Mouse (Mus musculus) spleen, postnatal 10 days (tissue): ENCODE results near the gene Hba-a2.
"Not testable (repeated sequence)": the region's sequence is repeated elsewhere in the genome, so short reads cannot be mapped to it uniquely, and the experiment has no call there.

Experiments
- DNase-seq, 2 experiments: peaks; one replicate each; pipeline ENCODE4 v3.0.0; 2021 to 2022; ENCODE audit warnings: low spot score in 2 of 2

Gene Hba-a2

DNA sequence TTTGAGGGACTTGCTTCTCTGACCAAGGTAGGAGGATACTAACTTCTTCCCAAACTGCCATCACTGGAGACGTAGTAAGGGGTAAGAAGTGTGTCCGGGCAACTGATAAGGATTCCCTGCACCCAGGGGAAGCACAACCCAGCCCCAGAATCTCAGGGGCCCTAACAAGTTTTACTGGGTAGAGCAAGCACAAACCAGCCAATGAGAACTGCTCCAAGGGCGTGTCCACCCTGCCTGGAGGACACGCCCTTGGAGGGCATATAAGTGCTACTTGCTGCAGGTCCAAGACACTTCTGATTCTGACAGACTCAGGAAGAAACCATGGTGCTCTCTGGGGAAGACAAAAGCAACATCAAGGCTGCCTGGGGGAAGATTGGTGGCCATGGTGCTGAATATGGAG, at the start of gene Hba-a2:
Hba-a2 (plus strand) TSS at position 287 of the 400 bp plus-strand sequence.
- DNase-seq: not testable (repeated sequence)

DNA sequence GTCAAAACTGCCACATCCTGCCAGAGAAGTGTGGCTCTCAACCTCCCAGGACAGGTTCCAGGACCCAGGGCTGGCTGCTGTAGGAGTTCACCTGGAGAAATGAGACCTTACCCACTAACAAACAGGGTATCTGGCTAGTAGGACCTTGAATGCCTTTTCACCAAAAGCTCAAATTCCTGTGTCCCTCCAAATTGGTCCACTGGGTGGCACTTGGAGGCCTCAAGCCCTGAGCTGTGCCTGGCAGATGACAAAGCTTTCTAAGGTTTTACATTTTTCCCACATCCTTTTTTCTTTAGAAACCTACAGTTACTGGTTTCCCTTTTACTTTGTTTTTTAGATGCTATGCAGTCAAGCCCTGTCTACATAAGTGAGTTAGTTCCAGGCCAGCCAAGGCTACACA, 49.2 kb upstream of the Hba-a2 start:
- DNase-seq: peak; percentile 65 to 77

DNA sequence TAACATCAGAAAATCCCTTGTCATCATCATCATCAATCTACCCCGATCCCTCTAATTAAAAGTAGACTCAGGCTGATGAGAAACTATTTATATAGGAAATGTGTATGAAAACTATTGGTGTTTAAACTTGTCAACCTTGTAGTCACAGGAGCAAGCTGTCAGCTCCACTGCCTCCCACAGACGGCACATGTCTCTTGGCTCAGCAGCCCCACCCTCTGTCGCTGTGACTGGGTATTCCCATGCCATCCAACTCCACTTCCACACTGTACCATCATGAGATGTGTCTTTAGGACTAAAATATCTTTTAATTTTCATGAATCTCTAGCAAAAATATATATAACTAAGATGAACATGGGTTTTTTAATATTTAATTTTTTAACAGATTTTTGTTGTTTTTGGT, 47.9 kb upstream of the Hba-a2 start:
- DNase-seq: no peak

DNA sequence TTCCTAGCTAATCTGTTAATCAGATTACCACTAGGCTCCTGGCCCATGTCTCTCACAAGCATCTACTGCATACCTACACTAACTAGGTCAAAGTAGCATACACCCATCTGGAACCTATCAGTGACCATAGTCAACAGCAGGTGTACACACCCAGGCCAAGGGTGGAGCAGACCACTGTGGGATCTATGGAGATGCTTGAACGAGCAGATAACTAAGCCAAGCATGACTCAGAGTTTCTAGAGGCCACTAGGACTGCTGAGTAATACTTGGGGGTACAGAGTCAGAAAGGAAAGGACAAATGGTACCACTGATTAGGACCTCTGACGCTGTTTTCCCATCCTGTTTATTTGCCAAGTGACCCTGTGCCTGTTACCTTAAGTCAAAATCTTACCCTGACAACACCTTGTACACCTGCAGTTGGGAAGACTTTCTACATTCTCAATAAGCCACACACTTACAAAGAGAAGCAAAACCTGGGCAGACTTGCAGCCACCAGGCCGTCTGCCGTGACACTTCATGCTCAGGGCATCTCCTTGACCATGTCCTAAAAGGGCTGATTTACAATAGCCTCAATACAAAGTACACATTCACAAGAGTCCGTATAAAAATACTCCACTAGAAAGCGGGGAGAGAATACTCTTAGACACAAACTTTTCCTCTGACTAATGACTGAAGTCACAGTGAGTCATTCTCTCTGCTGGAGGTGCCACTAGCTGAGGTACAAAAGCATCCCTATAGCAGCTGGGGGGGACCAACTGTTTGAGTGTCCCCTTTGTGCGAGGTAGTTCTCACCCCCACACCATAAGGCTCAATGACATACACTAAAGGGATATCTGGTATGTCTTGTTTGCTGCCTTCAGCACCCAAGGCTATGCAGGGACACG, 45.2 kb upstream of the Hba-a2 start:
- peak in 1 of 2 experiments; percentile 75 for DNase-seq

DNA sequence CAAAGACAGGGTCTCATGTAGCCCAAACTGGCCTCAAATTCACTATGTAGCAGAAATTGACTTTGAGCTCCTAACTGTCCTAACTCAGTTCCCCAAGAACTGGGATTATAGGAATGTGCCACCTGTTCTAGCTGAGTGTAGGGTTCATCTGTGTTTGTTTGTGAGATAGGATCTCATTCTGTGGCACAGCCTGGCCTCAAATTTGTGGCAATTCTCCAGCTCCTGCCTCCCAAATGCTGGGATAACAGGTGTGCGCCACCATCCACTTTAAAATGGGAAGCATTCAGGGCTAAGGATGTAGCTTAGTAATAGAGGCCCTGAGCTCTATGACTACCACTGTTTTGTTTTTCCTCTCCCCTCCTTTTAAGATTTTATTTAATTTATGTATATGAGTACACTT, 43.2 kb upstream of the Hba-a2 start:
- DNase-seq: no peak

DNA sequence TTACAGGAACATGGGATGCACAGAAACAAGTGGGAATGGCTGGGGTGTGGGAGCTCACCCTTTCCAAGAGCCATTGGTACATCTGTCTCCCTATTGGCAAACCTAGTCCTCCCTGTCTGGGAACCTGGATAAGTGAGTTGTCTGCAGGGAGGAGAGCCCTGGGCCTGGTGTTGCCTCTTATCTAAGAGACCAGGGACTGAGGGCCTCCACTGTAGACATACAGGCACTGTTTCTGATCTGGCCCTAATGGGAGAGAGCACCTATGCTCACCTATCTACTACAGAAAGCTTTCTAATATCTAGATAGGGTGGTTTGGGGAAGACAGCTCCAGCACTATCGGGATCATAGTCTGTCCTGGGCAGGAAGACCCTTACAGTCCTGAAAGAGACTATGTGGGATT, 40.1 kb upstream of the Hba-a2 start:
- DNase-seq: peak; percentile 70 to 73

DNA sequence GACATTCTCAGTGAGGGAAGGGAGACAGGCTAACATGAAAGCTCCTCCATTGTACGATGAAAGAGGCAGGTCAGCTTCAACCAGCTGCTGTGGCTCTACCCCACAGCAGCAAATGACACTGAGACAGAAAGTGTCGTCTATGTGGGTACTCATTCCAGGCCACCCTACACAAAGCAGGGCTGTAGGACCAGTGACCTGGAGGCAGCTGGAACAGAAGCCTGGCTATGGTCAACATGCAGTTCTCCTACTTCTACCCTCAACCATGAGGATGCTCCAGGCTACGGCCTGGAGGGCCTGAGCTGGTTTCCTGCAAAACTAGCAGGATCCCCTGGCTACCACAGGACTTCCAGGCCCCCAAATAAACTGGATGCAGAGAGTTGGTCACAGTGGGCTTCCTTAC, 39.7 kb upstream of the Hba-a2 start:
- peak in 1 of 2 experiments; percentile 61 for DNase-seq

DNA sequence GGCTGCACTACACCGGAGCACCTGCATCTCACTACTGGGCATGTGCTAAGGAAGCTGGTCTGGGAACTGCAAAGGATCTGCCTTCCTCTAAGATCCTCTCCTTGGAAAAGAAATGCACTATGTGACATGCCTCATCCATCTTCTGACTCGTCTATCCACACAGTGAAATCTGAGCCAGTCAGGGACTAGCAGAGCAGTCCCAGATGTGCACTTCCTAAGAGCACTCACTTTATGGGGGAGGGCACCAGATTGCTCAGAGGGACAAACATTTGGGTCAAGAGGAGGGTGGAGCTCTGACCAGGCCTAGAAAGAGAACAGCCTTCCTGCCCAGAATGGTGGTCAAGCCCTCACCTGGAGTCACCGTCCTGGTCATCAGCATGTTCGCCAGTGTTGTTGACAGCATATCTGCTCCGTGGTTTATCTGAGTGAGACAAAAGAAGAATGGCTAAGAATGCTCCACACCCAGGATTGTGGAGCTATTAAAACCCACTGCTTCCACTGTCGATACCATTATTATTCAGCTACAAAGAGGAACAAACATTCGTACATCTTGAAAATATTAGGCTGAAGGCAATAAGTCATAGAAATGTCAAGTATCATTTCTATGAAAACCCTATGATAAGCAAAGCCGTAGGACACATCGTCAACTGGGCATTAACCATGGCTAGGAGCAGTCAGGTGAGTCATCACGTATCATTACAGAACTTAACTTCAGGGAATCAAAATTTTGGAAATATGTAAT, 33.4 kb upstream of the Hba-a2 start:
- DNase-seq: no peak

DNA sequence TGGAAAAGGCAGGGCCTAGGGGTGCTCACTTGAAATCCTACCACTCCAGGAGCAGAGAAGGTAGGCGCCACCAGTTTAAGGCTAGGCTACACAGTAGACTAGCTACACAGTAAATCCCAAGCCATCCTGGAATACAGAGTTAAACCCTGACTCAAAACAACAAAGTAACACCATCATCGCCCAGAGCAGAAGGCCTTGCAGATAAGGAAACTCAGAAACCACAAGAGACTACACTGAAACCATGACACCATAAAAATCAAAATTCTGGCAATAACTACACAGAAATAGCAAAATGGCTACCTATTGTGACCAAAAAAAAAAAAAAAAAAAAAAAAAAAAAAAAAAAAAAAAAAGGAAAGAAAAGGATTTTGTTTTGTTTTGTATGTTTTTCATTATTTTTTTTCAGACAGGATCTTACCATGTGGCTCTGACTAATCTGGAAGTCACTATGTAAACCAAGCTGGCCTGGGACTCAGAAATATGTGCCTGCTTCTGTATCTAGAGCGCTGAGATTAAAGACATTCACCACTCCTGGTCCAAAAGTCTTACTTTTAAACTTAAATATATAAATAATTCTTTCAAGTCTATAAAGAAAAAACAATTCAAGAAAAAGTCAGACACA, 31.1 kb upstream of the Hba-a2 start:
- DNase-seq: peak in 1 of 2 experiments; percentile 58

DNA sequence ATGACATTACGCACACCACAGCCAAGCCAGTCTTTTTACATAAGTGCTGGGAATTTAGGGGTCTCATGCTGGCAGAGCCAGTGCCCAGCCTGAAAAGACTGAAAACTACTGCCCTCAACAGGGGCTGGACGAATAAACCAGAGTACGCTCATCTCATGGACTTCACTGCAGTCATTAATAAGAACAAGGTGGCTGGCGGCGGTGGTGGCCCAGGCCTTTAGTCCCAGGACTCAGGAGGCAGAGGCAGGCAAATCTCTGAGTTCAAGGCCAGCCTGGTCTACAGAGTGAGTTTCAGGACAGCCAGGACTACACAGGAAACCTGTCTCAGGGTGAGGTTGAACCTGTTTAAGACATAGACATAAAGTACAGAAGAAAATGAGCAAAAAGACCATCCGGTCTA, 30.1 kb upstream of the Hba-a2 start:
- DNase-seq: peak in 1 of 2 experiments; percentile 46

DNA sequence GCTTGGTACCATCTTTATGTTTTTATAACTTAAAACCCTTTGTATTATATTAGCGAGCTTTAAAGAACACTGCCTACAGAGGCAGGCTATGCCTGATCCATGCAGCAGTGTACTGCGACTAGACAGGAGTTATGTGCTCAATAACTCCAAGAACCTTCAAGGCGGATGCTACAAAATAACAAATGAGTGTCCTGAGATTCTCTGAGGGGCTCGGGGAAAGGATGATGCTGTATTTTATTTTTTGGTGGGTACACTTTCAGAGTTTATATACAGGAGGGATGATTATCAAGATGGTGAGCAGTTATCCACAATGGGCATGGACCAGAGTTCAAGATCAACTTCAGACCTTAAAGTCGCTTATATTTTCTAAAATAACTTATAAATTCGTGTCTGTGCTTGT, 29.5 kb upstream of the Hba-a2 start:
- DNase-seq: no peak

DNA sequence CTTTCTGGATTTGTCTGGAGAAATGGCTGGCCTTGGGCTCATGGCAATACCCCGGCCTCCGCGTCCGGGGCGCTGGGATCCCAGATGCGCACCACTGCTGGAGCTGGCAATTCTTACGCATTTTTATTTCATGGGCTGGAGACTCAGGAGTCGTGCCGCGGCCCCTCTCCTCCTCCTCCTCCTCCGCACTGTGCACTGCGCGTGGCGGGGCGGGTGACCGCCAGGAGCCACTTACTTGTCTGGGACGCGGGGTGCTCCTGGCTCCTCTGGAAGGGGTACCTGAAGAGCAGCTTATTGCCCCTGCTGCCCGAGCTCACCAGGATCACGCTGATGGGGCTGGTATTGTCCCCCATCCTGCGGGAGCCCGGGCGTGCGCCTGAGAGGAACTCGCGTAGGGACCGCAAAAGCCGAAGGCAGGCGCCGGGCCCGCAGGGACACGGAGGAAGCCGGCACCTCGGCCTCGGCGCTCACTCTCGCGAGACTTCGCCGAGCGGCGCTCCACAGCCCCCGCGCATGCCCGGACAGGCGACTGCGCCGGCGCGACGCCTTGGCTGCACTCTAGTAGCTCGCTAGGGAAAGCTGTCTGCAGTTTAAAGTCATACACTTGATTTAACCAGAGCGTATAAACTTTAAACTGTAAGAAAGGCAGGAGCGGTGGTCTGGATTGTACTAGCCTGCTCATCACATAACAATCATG, 29.0 kb upstream of the Hba-a2 start, which contains the start of gene Nprl3:
Nprl3 (minus strand) TSS at position 520 of the 697 bp plus-strand sequence.
- peak; percentile 96 to 97 for DNase-seq

DNA sequence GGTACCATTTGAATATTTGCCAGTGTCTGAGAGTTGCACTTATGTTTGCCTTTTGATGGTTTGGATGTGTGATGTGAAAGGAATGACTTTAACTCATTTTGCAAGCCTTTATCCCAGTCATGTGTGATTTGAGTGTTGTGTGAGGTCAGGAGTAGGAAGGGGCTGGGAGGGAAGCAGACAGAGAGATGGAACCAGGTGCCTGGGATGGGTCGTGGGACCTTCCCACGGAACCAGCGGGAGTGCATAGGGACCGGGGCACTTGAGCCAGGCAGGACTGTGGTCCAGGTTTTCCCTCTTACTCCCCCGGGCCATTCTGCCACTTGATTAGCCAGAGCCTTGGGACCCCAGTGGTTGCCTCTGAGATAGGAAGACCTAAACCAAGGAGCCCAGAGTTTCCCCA, 28.3 kb upstream of the Hba-a2 start:
- peak in 1 of 2 experiments; percentile 49 for DNase-seq

DNA sequence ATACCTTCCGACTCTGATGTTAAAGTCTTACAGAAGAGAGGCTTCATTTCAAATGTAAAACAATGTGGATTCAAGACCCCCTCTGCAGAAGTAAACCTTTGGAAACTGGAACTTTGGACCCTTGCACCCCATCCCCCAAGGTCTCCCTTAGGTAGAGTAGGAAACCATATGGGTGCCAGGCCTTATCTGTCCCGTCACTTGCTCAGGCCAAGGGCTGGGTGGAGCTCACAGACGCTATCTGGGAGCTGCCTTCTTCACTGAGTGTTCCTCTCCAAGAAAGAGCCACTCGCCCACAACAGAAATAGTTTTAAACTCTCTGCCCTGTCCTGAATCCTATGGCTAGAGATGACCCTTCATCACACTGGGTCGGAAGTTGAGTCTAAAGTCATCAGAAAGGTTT, 27.3 kb upstream of the Hba-a2 start:
- peak in 1 of 2 experiments; percentile 81 for DNase-seq

DNA sequence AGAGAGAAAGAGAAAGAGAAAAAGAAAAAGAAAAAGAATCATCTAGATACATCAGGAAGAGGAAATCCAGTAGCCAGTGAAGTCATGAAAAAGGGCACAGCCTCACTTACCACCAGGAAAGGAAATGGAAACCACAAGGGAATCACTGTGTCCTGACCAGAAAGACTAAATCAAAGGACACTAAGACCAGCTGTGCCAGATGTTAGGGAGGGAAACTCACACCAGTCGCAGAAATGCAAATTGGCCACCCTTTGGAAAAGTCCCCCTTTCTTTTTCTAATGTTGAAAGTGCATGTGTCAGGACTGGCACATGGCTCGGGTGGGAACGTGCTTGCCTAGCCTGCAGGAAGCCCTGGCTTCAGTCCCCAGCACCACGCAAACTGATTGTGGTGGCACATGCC, 25.1 kb upstream of the Hba-a2 start:
- DNase-seq: no peak

DNA sequence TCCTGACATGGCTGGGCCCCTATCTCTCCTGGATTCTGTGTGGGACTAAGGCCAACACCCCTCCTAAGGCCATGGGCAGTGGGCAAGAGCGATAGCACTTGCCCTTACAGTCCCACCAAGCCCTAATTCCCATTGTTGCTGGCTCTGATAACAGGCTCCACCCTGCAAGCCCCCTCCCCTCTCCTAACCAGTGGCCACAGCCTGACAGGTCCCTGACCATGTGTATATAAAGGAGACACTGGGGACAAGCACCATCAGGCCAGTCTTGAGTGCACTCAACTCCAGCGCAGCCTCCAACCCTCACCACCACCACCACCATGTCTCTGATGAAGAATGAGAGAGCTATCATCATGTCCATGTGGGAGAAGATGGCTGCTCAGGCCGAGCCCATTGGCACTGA, 19.9 kb upstream of the Hba-a2 start, which contains the start of gene Hba-x:
Hba-x (plus strand) TSS at position 54 of the 400 bp plus-strand sequence.
- DNase-seq: no peak

DNA sequence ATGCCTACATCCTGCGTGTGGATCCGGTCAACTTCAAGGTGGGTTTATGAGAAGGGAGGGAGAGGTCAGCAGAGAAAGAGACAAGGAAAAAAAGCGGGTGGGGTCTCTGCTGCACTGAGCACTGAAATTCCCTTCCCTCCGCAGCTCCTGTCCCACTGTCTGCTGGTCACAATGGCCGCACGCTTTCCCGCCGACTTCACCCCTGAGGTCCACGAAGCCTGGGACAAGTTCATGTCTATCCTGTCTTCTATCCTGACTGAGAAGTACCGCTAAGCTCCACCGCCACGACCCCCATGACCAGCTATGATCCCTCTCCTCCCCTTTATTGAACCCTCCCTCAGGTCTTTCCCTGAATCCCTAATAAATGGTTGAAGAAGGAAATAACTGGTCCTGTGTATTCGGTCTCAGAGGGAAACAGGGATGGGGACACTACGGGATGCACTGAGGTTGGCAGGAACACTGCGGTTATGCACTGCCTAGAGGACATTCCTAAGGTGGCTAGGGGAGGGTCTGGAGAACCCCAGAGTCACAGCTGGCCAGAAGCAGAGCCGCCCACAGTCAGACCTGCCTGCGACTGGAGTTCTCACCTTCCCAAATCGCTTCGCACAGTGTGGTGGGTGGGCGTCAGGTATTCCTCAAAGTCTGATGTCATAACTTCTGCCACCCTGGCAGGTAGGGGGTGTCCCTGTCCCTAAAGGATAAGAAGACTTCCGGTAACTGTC, 18.4 kb upstream of the Hba-a2 start:
- DNase-seq: no peak

DNA sequence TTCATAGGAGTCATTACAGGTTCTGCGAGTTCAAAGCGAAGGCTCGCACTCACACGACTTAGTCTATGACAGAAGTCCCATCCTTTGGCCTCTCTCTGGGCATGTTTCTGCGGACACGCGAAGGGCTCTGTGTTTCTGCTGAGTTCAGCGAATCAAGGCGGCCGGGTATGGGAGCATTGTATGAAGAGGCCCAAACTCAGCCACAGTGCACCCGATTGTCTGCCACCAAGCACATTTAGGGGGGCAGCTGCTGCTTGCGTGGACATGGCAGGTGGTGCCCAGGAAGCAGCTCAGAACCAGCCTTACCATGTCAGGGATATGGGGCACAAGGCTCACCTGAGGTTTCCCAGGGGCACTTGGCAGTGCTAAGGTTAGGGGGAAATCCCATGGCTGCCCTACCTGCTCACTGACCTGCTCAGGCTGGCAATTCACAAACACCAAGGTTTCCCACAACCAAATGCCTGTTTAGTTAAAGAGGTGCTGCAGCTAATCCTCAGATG, 17.8 kb upstream of the Hba-a2 start:
- DNase-seq: no peak

DNA sequence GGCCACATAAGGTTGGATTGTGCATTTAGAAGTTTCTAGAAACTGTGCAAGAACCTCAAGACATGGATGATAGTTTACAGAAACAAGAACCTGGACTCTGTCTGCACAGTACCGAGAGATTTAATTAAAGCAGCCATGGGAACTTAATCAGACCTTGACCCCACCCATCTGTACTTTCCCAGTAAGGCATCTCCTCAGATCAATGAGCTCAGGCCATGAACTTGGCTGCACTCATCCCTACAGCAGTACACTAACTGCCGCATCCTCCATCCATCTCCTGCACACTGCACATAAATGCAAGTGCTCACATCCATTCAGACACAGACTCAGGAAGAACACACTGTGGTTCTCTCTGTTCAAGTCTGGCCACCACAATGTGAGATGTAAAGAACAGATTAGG, 15.6 kb upstream of the Hba-a2 start:
- peak in 1 of 2 experiments; percentile 36 for DNase-seq

DNA sequence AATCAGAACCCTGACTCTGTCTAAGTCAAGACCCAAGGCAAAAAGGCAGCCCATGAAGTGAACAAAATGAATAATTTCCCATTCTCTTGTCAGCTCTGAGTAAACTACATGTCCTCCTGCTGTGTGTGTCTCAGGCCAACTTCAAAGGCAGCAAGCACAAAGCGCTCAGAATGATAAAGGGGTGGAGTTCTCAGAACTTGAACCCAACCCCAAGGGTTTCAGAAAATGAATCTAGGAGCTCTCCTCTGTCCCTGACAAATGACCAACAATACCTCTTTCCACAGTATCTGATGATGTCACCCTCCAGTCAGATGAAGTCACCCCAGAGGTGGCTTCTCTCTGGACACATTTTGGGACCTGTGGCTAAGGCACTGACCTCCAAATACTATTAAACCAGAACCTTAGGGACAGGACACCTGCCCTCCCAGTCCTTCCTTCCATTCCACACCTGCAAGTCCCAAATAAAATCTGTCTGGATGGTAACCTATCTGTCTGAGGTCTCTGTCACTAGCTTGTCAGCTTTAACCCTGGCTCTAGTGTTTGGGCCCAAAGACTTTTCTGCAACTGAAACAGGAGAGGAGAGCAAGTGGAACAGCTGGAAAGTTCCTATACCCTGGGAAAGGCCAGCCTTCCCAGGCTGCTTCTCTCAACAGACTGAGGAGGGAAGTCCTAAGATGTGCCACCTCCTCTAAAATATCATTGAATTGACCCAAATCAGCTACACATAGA, 14.7 kb upstream of the Hba-a2 start:
- DNase-seq: peak in 1 of 2 experiments; percentile 48
